Mouse (Mus musculus): Measurements from ENCODE around the gene Mbtps1. TPM values are rescaled to one million over a fixed set of nuclear protein-coding genes. Genes with fewer than 3 reads are reported as not detected.

Gene Mbtps1
- total RNA-seq, 1 experiment, result 167 TPM

- TF ChIP-seq ZC3H11A (IDR thresholded peaks at IDR 0.05; ENCODE audit: borderline replicate concordance, low read depth, low read length), result no peak
- TF ChIP-seq ZNF384 (IDR thresholded peaks at IDR 0.05; ENCODE audit: low read depth, low read length), result no peak
- no peak for TF ChIP-seq MAFK (IDR thresholded peaks at IDR 0.05; ENCODE audit: insufficient read depth, low read depth, low read length)
- no peak for TF ChIP-seq HCFC1 (IDR thresholded peaks at IDR 0.05; ENCODE audit: borderline replicate concordance, insufficient read depth, low read length)
- no peak for TF ChIP-seq CHD2 (IDR thresholded peaks at IDR 0.05; ENCODE audit: low read depth, low read length)
- Histone ChIP-seq H3K4me3 (ENCODE audit: insufficient read depth in 1 of 2, low read depth in 1 of 2, low read length in 2 of 2, poor library complexity in 1 of 2, severe bottlenecking in 1 of 2) (no peak overlapping the region), H3K9ac (ENCODE audit: insufficient read depth, low read depth, low read length, poor library complexity, severe bottlenecking) (no peak overlapping the region), H3K4me1 (ENCODE audit: control insufficient read depth in 2 of 2, insufficient read depth in 2 of 2, low read length in 2 of 2, poor library complexity in 1 of 2) (peaks cover 2 to 13% of the 10 kb centered on the region in 2 experiments; a peak in 3 of 4 replicates), H3K27ac (ENCODE audit: insufficient read depth, low read depth, low read length, poor library complexity, severe bottlenecking) (no peak overlapping the region), H3K36me3 (ENCODE audit: control insufficient read depth, insufficient read depth, low read length, poor library complexity, severe bottlenecking) (peaks cover 6% of the 10 kb centered on the region), H3K9me3 (ENCODE audit: control insufficient read depth, insufficient read depth, low read depth, low read length) (no peaks in the 10 kb centered on the region)
- in situ Hi-C loops (cut with MboI; ENCODE audit: low sequenced_read_pairs in 2 of 2, unreplicated experiment in 2 of 2), result no loop called here
- DNase-seq (ENCODE audit: low read depth, low spot score), result no peak
Measured at GRCm38 (mm10) chr8:119552967-119553366, 5.6 kb downstream of the Mbtps1 start.

DNA sequence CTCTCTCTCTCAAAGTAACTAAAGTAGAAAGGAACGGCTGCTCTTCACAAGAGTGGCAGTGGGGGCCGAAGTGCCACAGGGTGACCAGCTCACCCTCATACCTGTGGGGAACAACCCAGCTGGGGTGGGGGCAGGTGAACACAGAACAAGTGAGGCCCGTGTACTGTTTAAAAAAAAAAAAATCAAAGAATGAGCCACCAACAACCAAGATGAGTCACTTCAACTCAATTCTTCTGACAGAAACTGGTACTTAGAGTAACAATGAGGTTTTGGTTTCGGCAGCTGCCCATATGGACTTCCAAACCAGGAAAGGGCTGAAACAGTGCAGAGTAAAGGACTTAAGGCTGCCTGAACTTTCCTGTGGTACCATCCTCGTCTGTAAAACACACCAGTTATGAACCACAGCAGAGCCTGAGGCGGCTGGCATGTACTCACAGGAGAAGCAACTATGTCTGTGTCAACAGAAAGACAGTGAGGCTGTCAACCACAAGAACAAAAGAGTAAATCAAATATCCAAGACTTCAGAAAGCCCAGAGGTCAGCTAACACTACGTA lies 9.9 kb downstream of the Mbtps1 start:
- in situ Hi-C loops (cut with MboI; ENCODE audit: low sequenced_read_pairs in 2 of 2, unreplicated experiment in 2 of 2), result no loop called here
- no peak for TF ChIP-seq ZNF384 (IDR thresholded peaks at IDR 0.05; ENCODE audit: low read depth, low read length)
- no peak for TF ChIP-seq MAFK (IDR thresholded peaks at IDR 0.05; ENCODE audit: insufficient read depth, low read depth, low read length)
- no peak for TF ChIP-seq CHD2 (IDR thresholded peaks at IDR 0.05; ENCODE audit: low read depth, low read length)
- no peak for TF ChIP-seq ZC3H11A (IDR thresholded peaks at IDR 0.05; ENCODE audit: borderline replicate concordance, low read depth, low read length)
- TF ChIP-seq HCFC1 (IDR thresholded peaks at IDR 0.05; ENCODE audit: borderline replicate concordance, insufficient read depth, low read length), result no peak
- H3K36me3 ChIP-seq (ENCODE audit: control insufficient read depth, insufficient read depth, low read length, poor library complexity, severe bottlenecking), result peaks cover 20% of the 10 kb centered on the region
- peaks cover 10 to 16% of the 10 kb centered on the region in 2 experiments for H3K4me1 ChIP-seq (ENCODE audit: control insufficient read depth in 2 of 2, insufficient read depth in 2 of 2, low read length in 2 of 2, poor library complexity in 1 of 2)
- H3K4me3 ChIP-seq (ENCODE audit: insufficient read depth in 1 of 2, low read depth in 1 of 2, low read length in 2 of 2, poor library complexity in 1 of 2, severe bottlenecking in 1 of 2), result no peak overlapping the region
- DNase-seq (ENCODE audit: low read depth, low spot score), result no peak
- no peak overlapping the region for H3K9ac ChIP-seq (ENCODE audit: insufficient read depth, low read depth, low read length, poor library complexity, severe bottlenecking)
- no peak overlapping the region for H3K27ac ChIP-seq (ENCODE audit: insufficient read depth, low read depth, low read length, poor library complexity, severe bottlenecking)
- H3K9me3 ChIP-seq (ENCODE audit: control insufficient read depth, insufficient read depth, low read depth, low read length), result no peaks in the 10 kb centered on the region

GRCm38 (mm10) chr8:119547019-119547691 lies 11.4 kb downstream of the Mbtps1 start:
- H3K9ac ChIP-seq (ENCODE audit: insufficient read depth, low read depth, low read length, poor library complexity, severe bottlenecking), result 0 out of 2 replicates have a peak overlapping the region, but pooled peaks have one; percentile 19
- in situ Hi-C loops (cut with MboI; ENCODE audit: low sequenced_read_pairs in 2 of 2, unreplicated experiment in 2 of 2), result no loop called here
- no peaks in the 10 kb centered on the region for H3K9me3 ChIP-seq (ENCODE audit: control insufficient read depth, insufficient read depth, low read depth, low read length)
- H3K4me3 ChIP-seq (ENCODE audit: insufficient read depth in 1 of 2, low read depth in 1 of 2, low read length in 2 of 2, poor library complexity in 1 of 2, severe bottlenecking in 1 of 2), result no peak overlapping the region
- H3K36me3 ChIP-seq (ENCODE audit: control insufficient read depth, insufficient read depth, low read length, poor library complexity, severe bottlenecking), result peaks cover 25% of the 10 kb centered on the region
- DNase-seq (ENCODE audit: low read depth, low spot score), result peak; percentile 53
- H3K27ac ChIP-seq (ENCODE audit: insufficient read depth, low read depth, low read length, poor library complexity, severe bottlenecking), result peak overlapping the region; percentile 55; the same call in 1 of the 2 replicates
- peaks cover 10 to 13% of the 10 kb centered on the region in 2 experiments for H3K4me1 ChIP-seq (ENCODE audit: control insufficient read depth in 2 of 2, insufficient read depth in 2 of 2, low read length in 2 of 2, poor library complexity in 1 of 2)
- TF ChIP-seq MAFK (IDR thresholded peaks at IDR 0.05; ENCODE audit: insufficient read depth, low read depth, low read length) (no peak), HCFC1 (IDR thresholded peaks at IDR 0.05; ENCODE audit: borderline replicate concordance, insufficient read depth, low read length) (no peak), ZNF384 (IDR thresholded peaks at IDR 0.05; ENCODE audit: low read depth, low read length) (no peak), CHD2 (IDR thresholded peaks at IDR 0.05; ENCODE audit: low read depth, low read length) (no peak), ZC3H11A (IDR thresholded peaks at IDR 0.05; ENCODE audit: borderline replicate concordance, low read depth, low read length) (no peak)

- H3K27ac ChIP-seq (ENCODE audit: insufficient read depth, low read depth, low read length, poor library complexity, severe bottlenecking), result peak overlapping the region; percentile 72; the same call in 1 of the 2 replicates
- peaks cover 10% of the 10 kb centered on the region in 2 experiments for H3K4me1 ChIP-seq (ENCODE audit: control insufficient read depth in 2 of 2, insufficient read depth in 2 of 2, low read length in 2 of 2, poor library complexity in 1 of 2)
- no peak for DNase-seq (ENCODE audit: low read depth, low spot score)
- in situ Hi-C loops (cut with MboI; ENCODE audit: low sequenced_read_pairs in 2 of 2, unreplicated experiment in 2 of 2), result no loop called here
- H3K4me3 ChIP-seq (ENCODE audit: insufficient read depth in 1 of 2, low read depth in 1 of 2, low read length in 2 of 2, poor library complexity in 1 of 2, severe bottlenecking in 1 of 2), result no peak overlapping the region
- TF ChIP-seq CHD2 (IDR thresholded peaks at IDR 0.05; ENCODE audit: low read depth, low read length) (no peak), MAFK (IDR thresholded peaks at IDR 0.05; ENCODE audit: insufficient read depth, low read depth, low read length) (no peak), ZNF384 (IDR thresholded peaks at IDR 0.05; ENCODE audit: low read depth, low read length) (no peak), HCFC1 (IDR thresholded peaks at IDR 0.05; ENCODE audit: borderline replicate concordance, insufficient read depth, low read length) (no peak), ZC3H11A (IDR thresholded peaks at IDR 0.05; ENCODE audit: borderline replicate concordance, low read depth, low read length) (no peak)
- H3K9ac ChIP-seq (ENCODE audit: insufficient read depth, low read depth, low read length, poor library complexity, severe bottlenecking), result no peak overlapping the region
- no peaks in the 10 kb centered on the region for H3K9me3 ChIP-seq (ENCODE audit: control insufficient read depth, insufficient read depth, low read depth, low read length)
- peaks cover 32% of the 10 kb centered on the region for H3K36me3 ChIP-seq (ENCODE audit: control insufficient read depth, insufficient read depth, low read length, poor library complexity, severe bottlenecking)
Measured at GRCm38 (mm10) chr8:119545791-119546190, 12.7 kb downstream of the Mbtps1 start.

All from ES-E14 (cell line).